Mouse (Mus musculus) kidney, adult 2 months (tissue): ENCODE results near the gene Ddx20.

Source experiments
- CTCF ChIP-seq: fragments of 200-500 bp; conservative IDR thresholded peaks from 2 replicates; pipeline ENCODE4 v1.5.1; 2011; ENCODE audit warnings: low read depth, mild to moderate bottlenecking, control low read depth, low read length, moderate library complexity, mixed read lengths; ENCODE audit not compliant: insufficient read depth, insufficient read length
- POLR2A ChIP-seq: fragments of 200-500 bp; IDR thresholded peaks from one replicate; pipeline ENCODE4 v1.6.1; 2011; ENCODE audit warnings: low read depth, low read length, control low read depth

GRCm38 (mm10) chr3:105717856-105718555, 30.6 kb upstream of the Ddx20 start:
- TF ChIP-seq CTCF, result no peak
- no peak for TF ChIP-seq POLR2A
